Mouse (Mus musculus): ENCODE measurements at regions not wholly inside any gene's neighbourhood (a gene's known extent, or its start where the extent isn't known, plus 50 kb on each side); places are given as distances from the start of the nearest gene placed in this dataset.

- TF ChIP-seq CTCF (IDR thresholded peaks at IDR 0.05; ENCODE audit: low read depth), result no peak
- TF ChIP-seq EP300 (IDR thresholded peaks at IDR 0.05; ENCODE audit: low read depth), result no peak
Measured at GRCm38 (mm10) chr3:34214233-34214632, 133.1 kb upstream of the Dnajc19 start.
